Mouse (Mus musculus) lung, adult 2 months (tissue): ENCODE data around the gene Kcne2. TPM values are rescaled to one million over a fixed set of nuclear protein-coding genes. Genes with fewer than 3 reads are reported as not detected.

Experiments
- DNase-seq: peaks from one replicate; pipeline ENCODE4 v3.0.0; 2022
- H3K4me1 ChIP-seq: fragments of 200-500 bp; 2 replicates; pipeline ENCODE4 v1.6.1; 2011; ENCODE audit warnings: low read length; ENCODE audit not compliant: control insufficient read depth, insufficient read depth
- H3K4me3 ChIP-seq: fragments of 200-500 bp; replicated peaks from 2 replicates; pipeline ENCODE3; 2011; ENCODE audit warnings: low read depth, mild to moderate bottlenecking, control low read depth, low read length; ENCODE audit errors: extremely low read depth
- CTCF ChIP-seq: fragments of 200-500 bp; IDR thresholded peaks from 2 replicates; pipeline ENCODE4 v1.5.1; 2011; ENCODE audit warnings: mild to moderate bottlenecking, low read length, control low read depth; ENCODE audit not compliant: insufficient read depth
- POLR2A ChIP-seq: fragments of 200-500 bp; IDR thresholded peaks from 2 replicates; pipeline ENCODE4 v1.6.1; 2011; ENCODE audit warnings: low read depth, mild to moderate bottlenecking, control low read depth, low read length, borderline replicate concordance; ENCODE audit errors: extremely low read depth
- WGBS: fragments of 180-500 bp; shearing (Covaris S2); methylation state at CpG from one replicate; pipeline ENCODE4 v1.1.7; 2018; 5-methylcytosine and 5-hydroxymethylcytosine counted together
- polyA plus RNA-seq: library from polyadenylated mRNA; depleted of rRNA; stranded (reverse); fragments of >200 nt; gene quantifications from 2 replicates; pipeline ENCODE4 v1.2.3, GENCODE M21; 2012; rRNA removed

Gene Kcne2
- polyA plus RNA-seq, 1 experiment = 17.5 TPM

- DNase-seq = no peak
- Histone ChIP-seq H3K4me3 (no peak overlapping the region), H3K4me1 (no peaks in the 10 kb centered on the region)
- WGBS = 35% methylated on average over 7 of the region's 7 CpGs
- TF ChIP-seq POLR2A (no peak), CTCF (no peak)
These were observed 32.3 kb downstream of the Kcne2 start for GRCm38 (mm10) chr16:92324309-92325061.

DNA sequence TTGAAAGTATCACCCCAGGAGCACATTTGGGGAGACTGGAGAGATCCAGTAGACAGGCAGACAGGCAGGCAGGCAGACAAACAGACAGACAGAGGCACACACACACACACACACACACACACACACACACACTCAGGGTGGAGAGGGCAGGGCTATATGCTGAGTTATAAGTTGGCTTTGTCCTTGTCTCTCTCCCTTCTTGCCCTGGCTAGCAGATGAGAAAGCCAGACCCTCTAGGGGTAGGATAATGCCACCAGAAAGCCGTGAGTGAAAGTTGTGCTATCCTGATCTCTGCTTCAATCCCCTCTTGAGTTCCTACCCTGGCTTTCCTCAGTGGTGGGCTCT lies 32.8 kb downstream of the Kcne2 start:
- no peaks in the 10 kb centered on the region for H3K4me1 ChIP-seq
- 79% methylated on average over 1 of the region's 1 CpGs for WGBS
- no peak overlapping the region for H3K4me3 ChIP-seq
- TF ChIP-seq CTCF = no peak
- no peak for TF ChIP-seq POLR2A
- DNase-seq = no peak

- 91% methylated on average over 10 of the region's 10 CpGs for WGBS
- TF ChIP-seq POLR2A (no peak), CTCF (no peak)
- Histone ChIP-seq H3K4me3 (no peak overlapping the region), H3K4me1 (no peaks in the 10 kb centered on the region)
- DNase-seq = no peak
These were observed 35.7 kb downstream of the Kcne2 start for GRCm38 (mm10) chr16:92327911-92328310.

- TF ChIP-seq CTCF (no peak), POLR2A (no peak)
- no peak for DNase-seq
- Histone ChIP-seq H3K4me1 (no peaks in the 10 kb centered on the region), H3K4me3 (no peak overlapping the region)
- 73% methylated on average over 5 of the region's 5 CpGs for WGBS
These were observed 38.8 kb downstream of the Kcne2 start for GRCm38 (mm10) chr16:92330966-92331365.

DNA sequence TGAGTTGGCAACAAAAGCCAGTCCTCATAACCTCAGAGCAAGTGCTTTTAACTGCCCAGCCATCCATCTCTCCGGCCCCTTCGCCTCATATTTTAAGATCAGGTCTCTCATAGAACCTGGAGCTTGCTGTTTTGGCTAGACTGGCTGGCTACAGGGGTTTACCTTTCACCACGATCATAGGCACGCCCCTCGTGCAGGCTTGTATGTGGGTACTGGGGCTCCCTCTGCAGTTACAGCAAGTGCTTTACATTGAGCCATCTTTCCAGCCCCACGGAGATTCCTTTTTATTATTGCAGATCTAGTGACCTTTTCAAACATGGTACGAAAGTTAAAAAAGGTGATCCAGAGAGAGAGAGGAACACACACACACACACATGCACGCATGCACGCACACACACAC lies 42.4 kb downstream of the Kcne2 start:
- H3K4me3 ChIP-seq = no peak overlapping the region
- 60% methylated on average over 9 of the region's 9 CpGs for WGBS
- no peaks in the 10 kb centered on the region for H3K4me1 ChIP-seq
- no peak for DNase-seq
- no peak for TF ChIP-seq POLR2A
- no peak for TF ChIP-seq CTCF

DNA sequence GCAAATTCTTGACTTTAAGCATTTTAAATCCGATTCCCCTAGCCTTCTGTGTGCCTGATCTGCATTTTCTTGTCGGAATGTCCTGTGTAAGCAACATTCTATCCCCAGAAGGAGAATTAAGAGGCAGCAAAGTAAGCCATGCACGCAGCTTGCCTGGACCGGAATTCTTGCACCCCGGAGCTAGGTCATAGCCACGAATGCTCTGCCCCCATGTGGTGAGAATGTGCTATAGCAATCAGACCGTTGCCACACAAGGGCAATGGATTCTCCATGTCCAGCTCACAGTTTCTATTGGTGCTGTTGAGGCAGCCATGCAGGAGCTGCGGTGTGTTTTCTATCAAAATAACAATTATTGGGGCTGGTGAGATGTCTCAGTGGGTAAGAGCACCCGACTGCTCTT lies 44.1 kb downstream of the Kcne2 start:
- no peaks in the 10 kb centered on the region for H3K4me1 ChIP-seq
- TF ChIP-seq CTCF (peak; percentile 98), POLR2A (no peak)
- no peak overlapping the region for H3K4me3 ChIP-seq
- 5% methylated on average over 9 of the region's 9 CpGs for WGBS
- DNase-seq = peak; percentile 62

GRCm38 (mm10) chr16:92340612-92341511 lies 48.7 kb downstream of the Kcne2 start:
- peak overlapping the region; percentile 44 for H3K4me3 ChIP-seq

GRCm38 (mm10) chr16:92345177-92345576 lies 53.0 kb downstream of the Kcne2 start:
- 23% methylated on average over 11 of the region's 11 CpGs for WGBS
- TF ChIP-seq CTCF = no peak
- TF ChIP-seq POLR2A = no peak
- Histone ChIP-seq H3K4me1 (no peaks in the 10 kb centered on the region; the same call in 1 of the 2 replicates), H3K4me3 (no peak overlapping the region)
- DNase-seq = no peak

More at GRCm38 (mm10) chr16:92340612-92341511, 48.7 kb downstream of the Kcne2 start:
- WGBS = 19% methylated on average over 27 of the region's 27 CpGs
- peak; percentile 74 for TF ChIP-seq CTCF
- TF ChIP-seq POLR2A = no peak
- no peaks in the 10 kb centered on the region; the same call in 1 of the 2 replicates for H3K4me1 ChIP-seq
- peak; percentile 67 for DNase-seq

GRCm38 (mm10) chr16:92346297-92346916 lies 54.2 kb downstream of the Kcne2 start:
- Histone ChIP-seq H3K4me3 (no peak overlapping the region), H3K4me1 (no peaks in the 10 kb centered on the region; the same call in 1 of the 2 replicates)
- no peak for DNase-seq
- TF ChIP-seq CTCF = no peak
- TF ChIP-seq POLR2A = no peak
- WGBS = 73% methylated on average over 13 of the region's 13 CpGs

Other genes starting within 250 kb of the Kcne2 start
- gene Mrps6, start 234.1 kb upstream of the Kcne2 start, polyA plus RNA-seq = 15.7 and 15.9 TPM in 2 replicates
- gene Gm49711, start 234.1 kb upstream of the Kcne2 start, polyA plus RNA-seq = 0.10 TPM in 1 of 2 replicates, not detected in the other
- 0.95 and 1.4 TPM in 2 replicates for gene Slc5a3, start 234.1 kb upstream of the Kcne2 start, polyA plus RNA-seq
- gene Smim11, start 8.9 kb downstream of the Kcne2 start, polyA plus RNA-seq = 22.4 and 22.9 TPM in 2 replicates
- not detected in 2 replicates for gene Fam243, start 29.1 kb downstream of the Kcne2 start, polyA plus RNA-seq
- not detected in 2 replicates for gene Kcne1, start 67.1 kb downstream of the Kcne2 start, polyA plus RNA-seq
- gene Rcan1, start 178.5 kb downstream of the Kcne2 start, polyA plus RNA-seq = 13.7 and 21.6 TPM in 2 replicates
- gene Clic6, start 193.3 kb downstream of the Kcne2 start, polyA plus RNA-seq = 7.6 and 9.5 TPM in 2 replicates